Mouse (Mus musculus) frontal cortex, adult 2 months (tissue): ENCODE data around the gene Sbno2. TPM values are rescaled to one million over a fixed set of nuclear protein-coding genes. Genes with fewer than 3 reads are reported as not detected.

Experiments used
- DNase-seq, 2 experiments: peaks; one replicate each; pipeline ENCODE4 v3.0.0; 2022; ENCODE audit warnings: low spot score in 1 of 2; ENCODE audit errors: extremely low spot score in 1 of 2
- polyA plus RNA-seq: library from polyadenylated mRNA; depleted of rRNA; stranded (reverse); fragments of >200 nt; gene quantifications from 2 replicates; pipeline ENCODE4 v1.2.3, GENCODE M21; 2012

The Sbno2 gene
- polyA plus RNA-seq, 1 experiment: 26.6 TPM

GRCm38 (mm10) chr10:80129846-80130245 is 24.5 kb upstream of the Sbno2 start:
- DNase-seq: no peak

- no peak for DNase-seq
Measured at GRCm38 (mm10) chr10:80127920-80128319, 22.5 kb upstream of the Sbno2 start.

GRCm38 (mm10) chr10:80123932-80124562 is 18.7 kb upstream of the Sbno2 start:
- no peak for DNase-seq

- no peak for DNase-seq
Measured at GRCm38 (mm10) chr10:80121639-80122038, 16.3 kb upstream of the Sbno2 start.

GRCm38 (mm10) chr10:80120146-80120545 is 14.8 kb upstream of the Sbno2 start:
- no peak for DNase-seq

GRCm38 (mm10) chr10:80118552-80118951 is 13.2 kb upstream of the Sbno2 start:
- no peak for DNase-seq

GRCm38 (mm10) chr10:80117736-80118135 is 12.4 kb upstream of the Sbno2 start:
- DNase-seq: no peak

GRCm38 (mm10) chr10:80116927-80117691 is 11.7 kb upstream of the Sbno2 start:
- no peak for DNase-seq

GRCm38 (mm10) chr10:80116563-80116926 is 11.2 kb upstream of the Sbno2 start:
- no peak for DNase-seq

GRCm38 (mm10) chr10:80115944-80116335 is 10.6 kb upstream of the Sbno2 start:
- no peak for DNase-seq

GRCm38 (mm10) chr10:80115290-80115943 is 10.0 kb upstream of the Sbno2 start, which contains the start of gene Stk11:
Gene Stk11 (plus strand): TSS chr10:80115803.
- peak; percentile 100 for DNase-seq

GRCm38 (mm10) chr10:80114341-80115284 is 9.2 kb upstream of the Sbno2 start:
- DNase-seq: peak in 1 of 2 experiments; percentile 95

GRCm38 (mm10) chr10:80107678-80108077 is 2.3 kb upstream of the Sbno2 start:
- DNase-seq: no peak

GRCm38 (mm10) chr10:80105926-80106325 is 555 bp upstream of the Sbno2 start:
- DNase-seq: no peak

- DNase-seq: no peak
Measured at GRCm38 (mm10) chr10:80104181-80104580, 1.2 kb downstream of the Sbno2 start.

GRCm38 (mm10) chr10:80103032-80103431 is 2.3 kb downstream of the Sbno2 start:
- DNase-seq: no peak

- peak; percentile 52 to 83 for DNase-seq
Measured at GRCm38 (mm10) chr10:80102216-80102915, 3.0 kb downstream of the Sbno2 start.

- DNase-seq: no peak
Measured at GRCm38 (mm10) chr10:80100982-80101381, 4.4 kb downstream of the Sbno2 start.

- DNase-seq: no peak
Measured at GRCm38 (mm10) chr10:80098630-80099029, 6.7 kb downstream of the Sbno2 start.

- DNase-seq: no peak
Measured at GRCm38 (mm10) chr10:80097275-80097674, 8.1 kb downstream of the Sbno2 start.
